Mouse (Mus musculus) lung, adult 18-20 months (tissue): ENCODE results near the gene Polr2h.

Source experiments
- DNase-seq, 2 experiments: peaks; one replicate each; pipeline ENCODE4 v3.0.0; 2022; ENCODE audit warnings: mixed read lengths in 2 of 2

Polr2h gene

DNA sequence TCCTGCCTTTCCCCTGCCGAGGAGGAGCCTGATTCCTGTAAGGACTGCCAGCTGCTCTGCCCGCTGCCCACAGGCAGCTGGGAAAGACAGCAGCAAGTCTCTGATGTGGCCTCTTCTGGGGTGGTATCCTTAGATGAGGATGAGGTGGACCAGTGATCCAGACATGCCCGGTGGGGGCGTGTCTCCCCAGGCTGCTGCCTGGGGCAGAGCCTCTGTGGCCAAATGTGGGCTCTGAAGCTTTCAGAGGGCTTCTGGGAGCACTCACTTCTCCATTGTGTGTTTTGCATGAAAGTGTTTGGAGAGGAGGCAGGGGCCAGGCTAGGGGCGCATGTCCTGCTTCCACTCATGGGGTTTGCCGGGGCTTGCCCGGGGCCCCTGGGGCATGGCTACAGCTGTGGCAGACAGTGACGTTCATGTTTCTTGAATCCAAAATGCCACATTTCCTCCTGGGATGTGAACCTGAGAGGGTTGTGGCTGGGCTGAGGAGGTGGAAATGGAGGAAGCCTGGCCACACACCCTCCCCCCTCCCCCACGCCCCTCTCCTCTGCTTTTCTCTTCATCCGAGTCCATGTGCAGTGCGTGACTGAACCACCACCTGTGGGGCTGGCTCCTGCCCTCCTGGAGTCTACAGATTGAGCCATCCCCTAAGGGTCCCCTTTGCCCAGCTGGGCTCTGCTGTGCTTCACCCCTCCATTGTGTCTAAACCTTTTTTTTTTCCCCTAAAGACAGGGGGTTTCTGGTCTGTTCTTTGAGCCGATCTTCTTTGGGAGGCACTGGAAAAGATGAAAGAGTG lies 15.5 kb upstream of the Polr2h start:
- DNase-seq = no peak

DNA sequence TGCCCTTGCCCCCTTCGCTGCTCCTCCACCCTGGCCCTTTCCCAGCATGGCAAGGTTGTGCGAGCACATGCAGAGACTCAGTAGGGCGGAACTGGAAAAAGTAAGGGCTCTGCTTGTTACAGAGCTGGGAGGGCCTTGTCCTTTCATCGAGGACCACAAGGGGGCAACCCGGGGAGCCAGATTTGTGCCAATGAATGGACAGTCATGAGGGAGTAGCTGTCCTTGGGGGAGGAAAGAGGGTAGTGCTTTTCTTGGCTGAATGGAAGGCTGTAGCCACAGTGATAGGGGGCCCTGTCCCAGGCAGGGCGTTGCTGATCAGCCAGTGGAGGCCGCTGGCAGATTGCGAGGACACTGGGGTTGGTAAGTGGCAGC lies 15.0 kb upstream of the Polr2h start:
- DNase-seq = peak; percentile 54 to 58

DNA sequence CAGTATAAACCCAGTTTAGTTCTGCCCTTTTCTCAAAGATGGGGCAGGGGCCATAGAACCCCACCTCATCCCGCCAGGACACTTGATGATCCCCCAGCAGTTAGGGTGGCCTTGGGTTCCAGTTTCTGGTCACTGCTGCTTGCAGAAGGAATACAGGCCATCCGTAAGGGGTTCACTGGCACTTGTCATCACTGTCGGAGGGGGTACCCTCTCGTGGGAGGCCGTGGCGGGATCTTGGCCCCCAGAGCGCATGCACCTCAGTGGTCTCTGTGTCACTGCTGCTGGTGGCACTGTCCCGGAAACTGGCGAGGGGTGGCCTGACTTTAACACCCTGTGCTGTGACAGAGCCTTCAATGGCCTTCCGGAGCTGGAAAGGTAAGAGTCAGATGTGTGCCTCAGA lies 14.4 kb upstream of the Polr2h start:
- no peak for DNase-seq

DNA sequence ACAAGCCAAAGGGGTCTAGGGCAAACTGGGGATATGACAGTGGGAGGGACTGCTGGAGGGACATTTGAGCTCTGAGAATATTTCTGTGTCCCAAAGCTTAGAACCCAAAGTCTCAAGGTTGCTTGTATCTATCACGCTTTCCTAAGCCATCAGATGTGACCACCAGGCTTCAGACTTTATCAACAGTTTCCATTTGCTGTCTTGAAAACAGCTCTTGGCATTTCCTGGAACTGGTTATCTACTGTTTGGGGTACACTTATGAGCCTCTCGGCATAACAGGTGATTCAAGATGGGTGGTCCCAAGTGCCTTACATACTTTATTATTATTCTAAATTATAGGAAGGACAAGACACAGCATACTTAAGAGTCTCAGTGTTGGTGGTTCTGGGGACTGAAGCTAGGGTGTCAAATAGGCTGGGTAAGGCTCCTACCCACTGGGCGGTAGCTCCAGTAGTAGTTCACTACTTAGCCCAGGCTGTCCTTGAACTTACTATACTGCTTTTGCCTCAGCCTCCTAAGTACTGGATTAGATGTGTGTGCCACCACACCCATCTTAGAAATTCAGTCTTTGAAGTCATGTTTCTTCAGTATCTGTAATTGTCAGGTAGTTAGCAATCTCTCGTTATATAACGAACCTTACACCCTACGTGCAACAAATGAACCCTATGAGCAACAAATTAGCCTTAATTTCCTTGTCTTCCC lies 13.6 kb upstream of the Polr2h start:
- DNase-seq = no peak

DNA sequence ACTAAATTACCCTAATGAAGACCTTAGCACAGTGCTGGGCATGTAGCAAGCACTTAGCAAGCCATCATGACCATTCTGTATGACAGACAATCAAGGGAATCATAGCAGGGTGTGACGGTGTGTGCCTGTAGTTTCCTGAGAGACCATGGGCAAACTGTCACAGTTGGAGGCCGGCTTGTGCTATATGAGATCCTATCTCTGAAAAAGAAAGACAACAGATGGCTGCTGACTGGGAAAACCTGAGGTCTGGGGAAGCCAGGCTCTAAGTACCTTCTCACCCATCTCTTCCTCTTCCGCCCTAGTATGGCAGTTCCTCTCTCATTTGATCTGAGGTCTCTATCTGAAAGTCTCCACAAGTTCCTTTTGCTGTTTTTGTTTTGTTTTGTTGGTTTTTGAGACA lies 11.7 kb upstream of the Polr2h start:
- DNase-seq = no peak

DNA sequence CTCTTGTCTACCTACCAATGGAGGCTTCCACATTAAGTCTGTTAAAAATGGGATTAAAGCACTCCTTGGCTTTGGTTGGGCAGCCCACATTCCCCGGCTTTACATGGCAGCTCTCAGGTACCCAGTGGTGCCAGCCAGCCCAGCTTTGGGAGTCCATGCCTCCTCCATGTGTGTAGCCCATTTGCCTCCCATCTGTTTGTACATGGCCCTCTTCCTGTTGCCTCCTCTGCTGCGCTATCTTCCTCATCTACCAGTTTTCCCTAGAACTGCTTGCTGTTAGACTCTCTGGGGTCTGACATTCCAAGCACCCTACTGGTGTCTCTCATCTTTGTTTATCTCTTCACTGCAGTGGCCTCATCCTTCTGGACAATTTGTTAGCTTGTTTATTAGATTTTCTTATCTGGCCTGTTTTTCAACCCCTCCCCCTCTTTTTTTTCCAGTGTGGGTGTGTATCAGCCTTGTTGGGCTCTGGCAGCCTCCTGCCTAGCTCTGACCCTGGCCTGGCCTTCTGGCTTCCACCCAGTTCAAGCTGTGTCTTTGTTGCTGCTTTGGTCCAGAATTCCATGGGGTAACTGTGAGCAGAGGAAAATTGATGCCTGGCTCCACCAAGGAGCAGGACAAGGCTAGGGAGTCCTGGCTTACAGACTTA lies 10.9 kb upstream of the Polr2h start:
- DNase-seq = no peak

DNA sequence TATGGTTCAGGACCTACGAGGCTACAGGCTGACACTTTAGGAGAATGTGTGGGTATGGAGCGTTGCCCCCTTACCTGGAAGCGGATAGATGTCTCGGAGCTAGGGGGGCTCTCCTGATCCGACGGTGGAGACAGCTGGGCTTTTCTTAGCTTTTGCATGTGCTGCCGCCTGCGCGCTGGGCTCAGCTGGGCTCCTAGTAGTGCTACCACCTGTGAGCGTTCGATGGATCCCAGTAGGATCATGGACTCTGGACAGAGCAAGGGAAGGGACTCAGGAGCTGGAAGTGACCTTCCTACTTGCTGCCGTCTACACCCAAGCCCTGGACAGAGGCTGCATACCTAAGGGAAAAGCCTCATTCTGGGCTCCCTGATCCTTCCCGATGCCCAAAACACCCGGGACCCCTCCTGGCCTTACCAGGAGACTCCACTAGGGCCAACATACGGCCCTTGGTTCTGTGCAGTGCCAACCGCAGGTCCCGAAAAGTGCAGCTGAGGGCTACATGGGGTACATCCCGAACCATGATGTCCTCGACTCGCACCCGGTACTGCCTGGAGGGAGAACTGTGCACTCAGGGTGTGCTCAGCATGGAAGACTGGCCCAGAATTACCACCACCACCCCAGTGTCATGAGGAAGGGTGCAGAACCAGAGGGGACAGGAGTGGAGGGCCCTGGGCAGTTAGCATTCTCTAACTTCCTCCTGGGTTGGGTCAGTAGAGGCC lies 9.1 kb upstream of the Polr2h start:
- no peak for DNase-seq

DNA sequence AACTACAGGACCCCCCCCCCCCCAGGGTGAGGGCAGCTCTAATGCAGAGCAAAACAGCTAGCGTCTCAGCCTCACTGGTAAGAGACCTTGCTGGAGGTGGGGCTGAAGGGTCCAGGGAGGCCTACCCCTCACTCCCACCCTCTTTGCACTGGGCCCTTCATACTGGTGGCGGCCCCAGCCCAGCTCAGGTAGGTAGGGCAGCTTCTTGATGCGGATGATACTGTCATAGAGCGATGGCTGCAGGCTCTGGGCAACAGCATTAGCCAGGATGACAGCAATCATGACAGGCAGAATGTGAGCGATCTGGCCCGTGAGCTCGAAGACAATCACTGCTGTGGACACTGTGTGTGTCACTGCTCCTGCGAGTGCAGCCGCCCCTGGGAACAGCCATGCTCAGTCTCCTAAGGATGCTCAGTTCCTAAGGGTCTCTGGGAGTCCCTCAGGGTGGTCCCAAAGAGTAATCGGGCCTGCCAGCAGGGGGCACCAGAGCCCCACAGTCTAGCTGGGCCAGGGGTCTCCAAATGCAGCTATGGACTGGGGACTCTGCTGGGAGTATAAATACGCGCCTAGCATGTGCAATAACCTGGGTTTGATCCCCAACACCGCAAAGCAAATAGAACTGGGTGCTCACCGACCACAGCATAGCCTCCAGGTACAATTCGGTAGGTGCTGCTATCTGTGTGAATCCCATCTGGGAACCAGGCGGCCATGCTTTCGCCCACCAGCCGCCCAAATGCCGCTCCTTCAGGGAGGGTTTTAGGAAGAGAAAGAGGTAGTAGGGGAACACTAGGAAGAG lies 8.3 kb upstream of the Polr2h start:
- DNase-seq = no peak

DNA sequence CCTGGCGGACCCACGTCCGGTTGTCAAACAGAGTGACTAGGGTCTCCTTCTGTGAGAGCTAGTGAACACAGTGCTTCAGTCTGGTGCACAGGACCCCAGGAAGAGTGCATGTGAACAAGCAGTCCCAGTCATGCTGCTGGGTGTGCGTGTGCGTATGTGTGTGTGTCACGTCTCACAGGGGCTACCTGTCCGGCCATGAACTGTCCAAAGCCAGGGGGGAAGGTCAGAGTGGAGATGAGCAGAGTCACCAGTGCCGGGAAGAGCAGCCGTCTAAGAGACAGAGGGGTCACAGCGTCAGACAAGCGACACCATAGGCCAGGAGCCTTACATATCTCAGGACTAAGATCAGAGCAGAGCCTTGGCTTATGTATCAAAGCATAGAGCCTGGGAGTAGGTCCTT lies 7.1 kb upstream of the Polr2h start:
- no peak for DNase-seq

DNA sequence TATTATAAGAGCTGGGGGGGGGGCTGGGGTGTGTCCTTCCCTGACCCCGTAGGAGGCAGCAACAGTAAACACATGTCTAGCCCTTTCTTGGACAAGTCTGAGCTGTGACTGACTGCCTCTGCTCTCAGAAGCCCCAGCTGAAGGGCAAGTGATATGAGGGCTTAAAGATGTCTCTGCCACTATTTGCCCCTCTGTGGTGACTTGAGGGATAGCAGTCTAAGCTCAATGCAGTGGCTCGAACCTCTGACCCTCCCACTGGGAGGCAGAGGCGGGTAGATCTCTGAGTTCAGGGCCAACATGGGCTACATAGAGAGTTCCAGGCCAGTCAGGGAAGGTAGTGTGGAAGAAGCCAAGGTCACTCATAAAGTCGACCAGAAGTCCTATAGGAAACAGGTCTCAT lies 6.7 kb upstream of the Polr2h start:
- no peak for DNase-seq

DNA sequence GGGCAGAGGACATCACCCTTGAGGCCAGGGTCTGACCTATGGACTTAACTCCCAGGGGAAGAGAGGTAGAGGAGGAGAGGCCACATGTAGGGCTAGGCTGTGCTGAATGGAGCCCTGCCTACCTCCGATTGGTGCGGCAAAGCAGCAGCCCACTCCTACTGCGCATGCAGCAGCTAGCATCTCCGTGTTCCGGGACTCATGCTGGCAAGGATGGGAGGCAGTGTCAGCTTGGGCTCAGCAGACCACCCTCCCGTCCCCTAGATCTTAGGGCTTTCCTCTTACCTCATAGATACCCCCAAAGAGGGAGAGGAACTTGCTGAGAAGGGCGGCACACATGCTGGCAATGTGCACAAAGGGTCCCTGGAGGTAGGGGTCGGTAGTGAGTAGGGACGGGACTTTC lies 5.3 kb upstream of the Polr2h start:
- no peak for DNase-seq

DNA sequence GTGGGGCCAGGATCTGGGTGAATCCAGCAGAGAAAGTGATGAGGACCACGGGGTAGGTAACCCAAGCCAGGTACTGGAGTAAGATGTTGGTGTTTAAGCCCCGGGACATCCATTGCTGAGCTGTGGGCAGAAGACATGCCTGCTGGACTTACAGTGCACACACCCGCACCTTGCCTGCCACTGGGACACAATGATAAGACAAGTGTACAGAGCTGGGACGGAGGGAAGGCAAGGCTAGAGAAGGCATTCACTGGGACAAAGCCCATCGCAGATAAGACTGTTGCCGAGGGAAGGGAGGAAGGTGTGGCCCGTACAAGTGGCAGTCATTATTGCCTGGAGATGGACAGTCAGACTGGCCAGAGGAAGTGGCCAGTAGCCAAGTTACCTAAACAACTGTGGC lies 4.6 kb upstream of the Polr2h start:
- DNase-seq = no peak

DNA sequence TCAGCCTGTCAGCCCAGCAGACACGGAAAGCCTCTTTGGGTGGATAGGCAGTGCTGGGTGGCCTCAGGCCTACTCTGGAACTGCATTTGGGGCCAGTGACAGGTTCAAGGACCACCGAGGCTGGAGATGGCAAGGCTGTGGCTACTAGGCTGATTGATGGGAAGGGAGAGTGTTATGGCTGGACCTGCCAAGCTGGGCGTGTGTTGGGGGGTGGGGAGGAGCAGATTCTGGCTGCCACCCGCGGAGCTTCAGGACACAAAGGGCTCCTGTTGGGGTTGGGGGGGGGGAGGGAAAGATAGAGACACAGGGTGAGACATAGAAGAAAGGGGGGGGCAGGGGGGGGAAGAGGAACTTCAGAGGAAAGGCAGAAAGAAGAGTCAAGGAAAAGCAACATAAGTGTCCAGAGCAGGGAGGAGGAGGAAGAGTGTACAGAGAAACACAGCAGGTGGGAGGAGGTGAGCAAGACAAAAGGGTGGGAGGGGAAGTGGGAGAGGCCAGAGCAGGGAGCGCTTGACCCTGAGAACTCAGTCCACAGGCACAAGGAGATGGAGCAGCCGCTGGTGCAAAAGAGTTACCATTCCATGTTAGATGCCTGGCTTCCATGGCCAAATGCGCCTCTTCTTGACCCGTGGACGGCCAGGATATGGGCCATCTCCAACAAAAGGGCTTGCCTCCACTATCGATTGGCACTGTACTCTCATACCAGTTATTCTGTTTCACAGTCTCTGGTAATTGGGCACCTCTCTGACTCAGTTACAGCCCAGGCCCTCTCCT lies 3.0 kb upstream of the Polr2h start:
- DNase-seq = no peak

DNA sequence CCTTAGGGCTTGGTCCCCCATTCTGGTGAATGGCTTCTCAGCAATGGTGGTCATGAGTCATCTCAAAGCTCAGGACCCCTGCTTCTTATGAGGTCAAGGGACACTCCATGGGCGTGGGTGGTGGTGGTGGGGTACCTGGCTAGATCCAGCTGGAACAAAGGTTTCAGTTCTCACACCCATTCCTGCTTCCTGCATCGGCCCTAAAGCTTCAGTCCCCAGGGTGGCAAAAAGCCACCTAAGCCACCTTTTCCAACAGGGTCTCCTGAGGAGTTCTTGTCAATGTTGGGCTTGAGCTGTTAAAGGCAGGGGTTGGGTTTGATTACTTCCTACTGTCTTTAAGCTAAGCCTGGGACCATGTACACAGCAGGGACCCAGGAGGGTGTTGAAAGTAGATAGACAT lies 2.3 kb upstream of the Polr2h start:
- DNase-seq = no peak

DNA sequence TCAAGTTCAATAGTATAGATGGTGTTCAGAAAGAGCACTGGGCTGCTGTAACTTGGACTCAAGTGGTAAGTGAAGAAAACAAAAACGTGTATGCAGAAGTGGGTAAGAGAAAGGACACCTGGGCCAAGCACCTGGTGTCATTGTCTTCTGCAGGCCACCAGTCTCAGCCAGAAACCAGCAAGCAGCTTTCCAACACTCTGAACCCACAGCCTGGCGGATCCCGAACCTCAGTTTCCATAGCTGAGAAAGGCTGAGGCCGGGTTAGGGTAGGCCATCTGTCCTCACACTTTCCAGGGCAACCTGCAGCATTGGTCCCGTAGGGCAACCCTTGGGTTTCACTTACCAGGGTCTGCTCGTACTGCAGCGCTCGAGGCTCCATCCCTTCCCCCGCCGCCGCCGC lies 1.9 kb upstream of the Polr2h start:
- DNase-seq = no peak

DNA sequence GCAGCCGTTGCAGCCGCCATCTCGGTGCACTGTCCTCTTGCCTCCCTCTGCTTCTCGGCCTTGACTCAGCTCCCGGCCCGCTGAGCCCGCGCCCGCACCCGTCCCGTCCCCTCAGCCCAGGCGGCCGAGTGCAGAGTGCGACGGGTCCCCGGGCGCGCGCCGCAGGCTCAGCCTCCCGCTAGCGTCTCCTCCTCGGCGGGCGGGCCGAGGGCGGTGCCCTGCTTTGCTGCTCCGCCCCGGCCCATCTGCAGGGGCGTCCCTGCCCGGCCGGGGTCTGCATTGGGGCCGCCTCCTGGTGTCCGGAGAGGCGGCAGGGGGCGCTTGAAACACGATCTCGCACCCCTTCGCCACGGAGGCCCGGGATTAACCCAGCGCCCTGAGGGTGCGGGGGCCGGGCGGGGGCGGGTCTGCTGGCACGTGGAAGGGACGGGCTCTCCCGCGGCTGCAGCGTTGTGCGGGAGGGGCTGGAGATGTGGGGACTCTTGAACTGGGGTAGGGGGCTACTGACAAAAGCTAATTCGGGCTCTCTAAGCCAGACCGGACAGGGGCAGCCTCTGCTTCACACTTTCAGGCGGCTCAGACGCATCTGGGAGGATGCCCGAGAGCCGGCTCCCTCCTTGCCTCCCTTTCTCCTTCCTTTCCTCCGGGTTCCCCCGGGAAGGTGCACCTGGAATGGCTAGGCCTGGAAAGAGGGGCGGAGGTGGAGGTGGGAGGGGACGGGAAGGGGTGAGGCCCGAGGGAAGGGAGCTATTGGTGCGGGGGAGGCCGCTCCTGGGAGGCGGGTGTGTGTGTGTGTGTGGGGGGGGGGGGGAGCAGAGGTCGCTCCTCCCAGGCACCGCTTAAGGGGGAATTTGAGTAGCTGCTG lies 1.3 kb upstream of the Polr2h start:
- peak; percentile 76 for DNase-seq

DNA sequence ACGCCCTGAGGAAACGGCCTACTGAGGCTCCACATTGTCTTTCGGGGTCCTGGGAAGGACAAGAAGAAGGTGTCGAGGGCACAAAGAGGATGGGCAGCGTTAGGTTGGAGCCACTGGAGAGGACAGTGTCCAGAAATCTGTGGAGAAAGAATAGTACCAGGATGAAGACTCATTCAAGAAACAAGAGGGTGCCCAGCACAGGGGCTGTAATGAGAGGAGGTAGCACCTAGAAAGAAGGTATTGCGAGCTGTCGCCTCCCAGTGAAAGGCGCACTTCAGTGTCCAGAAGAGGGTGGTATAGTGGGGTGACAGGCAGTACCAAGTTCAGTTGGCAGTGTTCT lies 654 bp upstream of the Polr2h start:
- DNase-seq = no peak

DNA sequence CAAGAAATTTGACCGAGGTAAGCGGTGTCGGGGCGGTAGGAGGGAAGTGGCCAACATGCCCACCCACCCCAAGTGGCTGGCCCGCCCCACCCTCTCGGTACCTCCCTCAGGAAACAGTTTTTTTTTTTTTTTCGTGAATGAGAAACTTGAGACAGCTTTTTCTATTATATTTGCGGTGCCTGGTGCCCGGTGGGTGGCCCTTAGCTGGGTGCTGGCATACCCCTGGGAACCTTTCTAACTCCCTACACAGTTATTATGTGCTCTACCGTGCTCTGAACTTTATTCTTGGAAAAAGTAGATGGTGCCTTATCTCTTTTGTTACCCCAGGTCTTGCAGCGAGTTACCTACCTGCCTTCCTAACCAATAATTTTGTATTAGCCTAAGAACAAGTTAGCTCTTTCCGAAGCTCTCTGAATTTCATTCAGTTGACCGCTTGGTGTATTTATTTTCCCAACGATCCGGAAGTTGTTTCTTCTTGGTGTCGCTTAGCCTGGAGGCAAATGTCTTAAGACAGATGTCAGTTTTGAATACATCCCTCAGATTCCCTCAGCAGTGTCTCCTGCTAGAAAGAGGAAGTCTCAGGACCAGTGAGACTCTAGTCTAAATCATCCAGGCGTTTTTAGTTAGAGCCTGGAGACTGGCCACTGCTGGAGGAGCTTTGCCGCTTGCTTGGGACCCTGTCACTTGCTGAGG lies 659 bp downstream of the Polr2h start:
- DNase-seq = no peak

DNA sequence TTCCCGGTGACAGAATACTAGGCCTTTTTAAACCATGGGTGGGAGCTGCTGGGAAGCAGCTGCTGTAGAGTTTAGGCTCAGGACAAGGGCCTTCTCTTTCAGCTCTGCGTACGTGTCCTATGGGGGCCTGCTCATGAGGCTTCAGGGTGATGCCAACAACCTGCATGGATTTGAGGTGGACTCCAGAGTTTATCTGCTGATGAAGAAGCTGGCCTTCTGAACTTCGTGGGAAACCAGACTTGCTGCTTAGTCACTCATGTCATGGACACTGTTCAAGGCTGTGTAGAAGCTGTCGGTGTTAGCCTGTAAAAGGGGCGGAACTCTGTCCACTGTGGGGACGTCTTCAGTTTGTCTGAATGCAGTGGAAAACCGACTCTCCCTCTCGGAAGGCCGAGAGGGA lies 4.3 kb downstream of the Polr2h start:
- no peak for DNase-seq

DNA sequence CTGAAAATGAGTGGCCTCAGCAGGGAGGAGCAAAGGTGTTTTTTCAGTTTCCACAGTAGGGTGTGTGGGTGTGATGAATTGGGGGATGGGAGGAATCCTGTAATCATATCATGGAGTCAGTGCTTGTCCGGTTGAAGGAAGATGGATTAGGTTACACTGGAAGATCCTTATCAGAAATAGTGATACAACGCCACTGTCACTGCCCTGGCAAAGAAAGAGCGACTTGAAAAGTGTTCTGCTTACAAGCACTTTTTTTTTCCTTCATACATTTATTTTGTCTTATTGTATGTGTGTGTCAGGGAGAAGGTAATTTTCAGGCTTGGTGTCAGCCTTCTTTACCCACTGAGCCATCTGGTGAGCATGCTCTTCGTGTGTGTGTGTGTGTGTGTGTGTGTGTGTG lies 5.3 kb downstream of the Polr2h start:
- DNase-seq = no peak
